Mouse (Mus musculus) MEL (cell line): ENCODE measurements around the gene Hspa12a. TPM values are rescaled to one million over a fixed set of nuclear protein-coding genes. Genes with fewer than 3 reads are reported as not detected.

Source experiments
- DNase-seq: peaks from one replicate; pipeline ENCODE4 v3.0.0; 2011; ENCODE audit warnings: low read depth, low spot score
- H3K27ac ChIP-seq: 2 replicates; pipeline ENCODE4 v1.5.1; 2012; ENCODE audit warnings: low read depth, mild to moderate bottlenecking, control low read depth, low read length, moderate library complexity; ENCODE audit not compliant: control insufficient read depth
- H3K27me3 ChIP-seq, 2 experiments: fragments of 150-350 bp in 1 of 2; sonication (generic) in 1 of 2; 2 replicates each; pipeline ENCODE4 v1.6.1; 2012; ENCODE audit warnings: low read length in 2 of 2, mild to moderate bottlenecking in 2 of 2, improper control_type of control experiment in 1 of 2, moderate library complexity in 1 of 2; ENCODE audit not compliant: insufficient read depth in 2 of 2, control insufficient read depth in 1 of 2
- H3K36me3 ChIP-seq, 2 experiments: 2 replicates each; pipeline ENCODE4 v1.6.1; 2012 to 2014; ENCODE audit warnings: low read length in 2 of 2, improper control_type of control experiment in 1 of 2, inconsistent platforms in 1 of 2, mild to moderate bottlenecking in 1 of 2; ENCODE audit not compliant: insufficient read depth in 2 of 2, control insufficient read depth in 1 of 2
- H3K4me1 ChIP-seq, 2 experiments: fragments of 150-350 bp in 1 of 2; sonication (generic) in 1 of 2; 2 replicates each; pipeline ENCODE4 v1.6.1; 2012; ENCODE audit warnings: low read length in 2 of 2, improper control_type of control experiment in 1 of 2, mild to moderate bottlenecking in 1 of 2; ENCODE audit not compliant: insufficient read depth in 2 of 2, control insufficient read depth in 1 of 2
- H3K4me3 ChIP-seq, 2 experiments: fragments of 150-350 bp in 1 of 2; sonication (generic) in 1 of 2; 2 replicates each; pipeline ENCODE4 v1.5.1; 2012; ENCODE audit warnings: low read depth in 2 of 2, low read length in 2 of 2, mild to moderate bottlenecking in 2 of 2, moderate library complexity in 2 of 2, control low read depth in 1 of 2, improper control_type of control experiment in 1 of 2; ENCODE audit not compliant: control insufficient read depth in 1 of 2, insufficient read depth in 1 of 2
- H3K79me2 ChIP-seq: 2 replicates; pipeline ENCODE4 v1.6.1; 2012; ENCODE audit warnings: mild to moderate bottlenecking, low read length, moderate library complexity; ENCODE audit not compliant: control insufficient read depth, poor library complexity, insufficient read depth
- H3K9ac ChIP-seq: 2 replicates; pipeline ENCODE4 v1.6.1; 2012; ENCODE audit warnings: low read depth, mild to moderate bottlenecking, control low read depth, low read length, moderate library complexity; ENCODE audit not compliant: control insufficient read depth, poor library complexity, severe bottlenecking
- H3K9me3 ChIP-seq: fragments of 150-350 bp; sonication (generic); replicated peaks from 2 replicates; pipeline ENCODE4 v1.6.1; 2012; ENCODE audit warnings: mild to moderate bottlenecking, low read length, improper control_type of control experiment, moderate library complexity; ENCODE audit not compliant: insufficient read depth
- CTCF ChIP-seq, 3 experiments: IDR thresholded peaks in 2 of 3; conservative IDR thresholded peaks in 1 of 3; 2 replicates each; pipeline ENCODE4 v1.5.1; 2011 to 2012; ENCODE audit warnings: low read length in 3 of 3, low read depth in 2 of 3, mild to moderate bottlenecking in 2 of 3, improper control_type of control experiment in 1 of 3, inconsistent platforms in 1 of 3, mixed read lengths in 1 of 3, moderate library complexity in 1 of 3; ENCODE audit not compliant: control insufficient read depth in 1 of 3, insufficient read depth in 1 of 3, poor library complexity in 1 of 3, severe bottlenecking in 1 of 3
- GABPA ChIP-seq: IDR thresholded peaks from 2 replicates; pipeline ENCODE4 v1.6.1; 2012; ENCODE audit warnings: low read depth, mild to moderate bottlenecking, inconsistent platforms, low read length, improper control_type of control experiment, moderate library complexity
- MAFK ChIP-seq: IDR thresholded peaks from 2 replicates; pipeline ENCODE4 v1.6.1; 2011; ENCODE audit warnings: low read depth, mild to moderate bottlenecking, low read length, improper control_type of control experiment, borderline replicate concordance
- RCOR1 ChIP-seq: IDR thresholded peaks from 2 replicates; pipeline ENCODE4 v1.6.1; 2012; ENCODE audit warnings: low read depth, mild to moderate bottlenecking, inconsistent platforms, low read length, improper control_type of control experiment
- SIN3A ChIP-seq: IDR thresholded peaks from 2 replicates; pipeline ENCODE4 v1.6.1; 2012; ENCODE audit warnings: low read length, improper control_type of control experiment, inconsistent platforms
- TAL1 ChIP-seq: IDR thresholded peaks from 2 replicates; pipeline ENCODE4 v1.6.1; 2012; ENCODE audit warnings: mild to moderate bottlenecking, inconsistent platforms, low read length, moderate library complexity, mixed read lengths
- TBP ChIP-seq: IDR thresholded peaks from 2 replicates; pipeline ENCODE4 v1.8.0; 2011; ENCODE audit warnings: low read depth, low read length, improper control_type of control experiment
- USF1 ChIP-seq: IDR thresholded peaks from 2 replicates; pipeline ENCODE4 v1.6.1; 2014; ENCODE audit warnings: low read depth, mild to moderate bottlenecking, inconsistent platforms, low read length, improper control_type of control experiment, moderate library complexity
- USF2 ChIP-seq, 2 experiments: IDR thresholded peaks; 2 replicates each; pipeline ENCODE4 v1.6.1; 2011 to 2012; ENCODE audit warnings: improper control_type of control experiment in 2 of 2, low read length in 2 of 2, borderline replicate concordance in 1 of 2, inconsistent platforms in 1 of 2, low read depth in 1 of 2, mild to moderate bottlenecking in 1 of 2; ENCODE audit not compliant: insufficient read depth in 1 of 2
- ZKSCAN1 ChIP-seq: IDR thresholded peaks from 2 replicates; pipeline ENCODE4 v1.6.1; 2012; ENCODE audit warnings: low read depth, mild to moderate bottlenecking, inconsistent platforms, low read length, improper control_type of control experiment, moderate library complexity
- ZMIZ1 ChIP-seq: IDR thresholded peaks from 2 replicates; pipeline ENCODE4 v1.6.1; 2012; ENCODE audit warnings: low read depth, mild to moderate bottlenecking, inconsistent platforms, low read length, improper control_type of control experiment, moderate library complexity
- polyA plus RNA-seq, 2 experiments: library from polyadenylated mRNA; stranded (reverse) in 1 of 2; unstranded in 1 of 2; fragments of >175 nt in 1 of 2; fragments of >200 nt in 1 of 2; gene quantifications; 2 replicates each; pipeline versions ENCODE4 v1.2.1 to v1.2.4; 2012; ENCODE audit warnings: low replicate concordance in 2 of 2, low read depth in 1 of 2; ENCODE audit not compliant: insufficient read length in 2 of 2, insufficient read depth in 1 of 2, missing spikeins in 1 of 2
- total RNA-seq: library from RNA; depleted of rRNA; stranded (reverse); fragments of 300-350 nt; gene quantifications from 2 replicates; pipeline ENCODE4 v1.2.3, GENCODE M21; 2012

Gene Hspa12a
- total and polyA plus RNA-seq, 3 experiments: not detected

GRCm38 (mm10) chr19:58910941-58911368 is 32.5 kb downstream of the Hspa12a start:
- H3K9ac ChIP-seq: peak overlapping the region; percentile 47; the same call in 1 of the 2 replicates

GRCm38 (mm10) chr19:58908018-58908417 is 35.4 kb downstream of the Hspa12a start:
- no peak overlapping the region for H3K4me3 ChIP-seq
- no peak overlapping the region for H3K9ac ChIP-seq
- no peak for DNase-seq
- no peaks in the 10 kb centered on the region for H3K9me3 ChIP-seq
- no peaks in the 10 kb centered on the region for H3K4me1 ChIP-seq
- no peaks in the 10 kb centered on the region for H3K79me2 ChIP-seq
- TF ChIP-seq ZKSCAN1 (no peak), USF2 (IDR thresholded peaks at IDR 0.05; ENCODE audit: borderline replicate concordance in 1 of 2, insufficient read depth in 1 of 2, low read depth in 1 of 2, low read length in 2 of 2) (no peak), TBP (no peak), GABPA (no peak), ZMIZ1 (no peak), RCOR1 (no peak), SIN3A (no peak), CTCF (IDR thresholded peaks at IDR 0.05 in 2 of 3, conservative IDR thresholded peaks at IDR 0.05 in 1 of 3; ENCODE audit: control insufficient read depth in 1 of 3, insufficient read depth in 1 of 3, low read depth in 2 of 3, low read length in 3 of 3, poor library complexity in 1 of 3, severe bottlenecking in 1 of 3) (no peak)
- TF ChIP-seq, all 39 proteins: peak for 0
- Histone ChIP-seq H3K36me3 (no peaks in the 10 kb centered on the region), H3K27me3 (no peaks in the 10 kb centered on the region), H3K27ac (no peak overlapping the region)

More at GRCm38 (mm10) chr19:58910941-58911368, 32.5 kb downstream of the Hspa12a start:
- TF ChIP-seq CTCF (IDR thresholded peaks at IDR 0.05 in 2 of 3, conservative IDR thresholded peaks at IDR 0.05 in 1 of 3; ENCODE audit: control insufficient read depth in 1 of 3, insufficient read depth in 1 of 3, low read depth in 2 of 3, low read length in 3 of 3, poor library complexity in 1 of 3, severe bottlenecking in 1 of 3): peak in 2 of 3 experiments; percentile 23 to 36; a peak in 2 of 6 replicates
- no peak for TF ChIP-seq TAL1
- peak; percentile 46 for DNase-seq
- H3K27ac ChIP-seq: no peak overlapping the region
- H3K27me3 ChIP-seq: no peaks in the 10 kb centered on the region
- H3K9me3 ChIP-seq: no peaks in the 10 kb centered on the region
- no peaks in the 10 kb centered on the region for H3K4me1 ChIP-seq
- H3K4me3 ChIP-seq: peak overlapping the region; percentile 51 to 72
- H3K36me3 ChIP-seq: no peaks in the 10 kb centered on the region
- no peaks in the 10 kb centered on the region for H3K79me2 ChIP-seq

DNA sequence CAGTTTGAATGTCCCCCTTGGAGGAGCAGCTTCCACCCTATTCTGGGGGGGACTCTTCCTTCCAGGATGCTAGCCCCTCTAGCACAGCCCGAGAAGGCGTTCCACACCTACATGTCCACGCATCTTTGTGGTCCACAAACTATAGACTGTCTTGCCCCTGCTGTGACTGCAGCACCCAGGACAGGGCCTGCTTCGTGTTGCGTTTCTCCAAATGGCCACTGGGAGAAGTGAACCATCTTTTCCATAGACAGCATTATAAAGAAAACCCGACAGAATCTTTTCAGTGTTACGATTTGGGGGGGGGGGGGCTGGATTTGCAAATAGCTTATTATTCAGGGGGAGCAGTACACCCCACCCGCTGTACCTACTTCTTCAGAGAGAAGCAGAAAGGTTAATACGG is 36.8 kb downstream of the Hspa12a start:
- Histone ChIP-seq H3K9ac (no peak overlapping the region), H3K27ac (no peak overlapping the region), H3K36me3 (no peaks in the 10 kb centered on the region), H3K9me3 (no peaks in the 10 kb centered on the region), H3K4me1 (no peaks in the 10 kb centered on the region), H3K27me3 (no peaks in the 10 kb centered on the region)
- no peak for DNase-seq
- TF ChIP-seq MAFK (no peak), USF1 (no peak)
- TF ChIP-seq, all 39 proteins: peak for 0
- Histone ChIP-seq H3K79me2 (no peaks in the 10 kb centered on the region), H3K4me3 (no peak overlapping the region)
